Mouse (Mus musculus): ENCODE results near the gene Nell2. TPM values are rescaled to one million over a fixed set of nuclear protein-coding genes. Genes with fewer than 3 reads are reported as not detected.
A peak's percentile ranks its signal among the peaks of the same experiment; 100 is the strongest.

The Nell2 gene
- polyA plus RNA-seq, 1 experiment from 2014 or later: 4.2 TPM

DNA sequence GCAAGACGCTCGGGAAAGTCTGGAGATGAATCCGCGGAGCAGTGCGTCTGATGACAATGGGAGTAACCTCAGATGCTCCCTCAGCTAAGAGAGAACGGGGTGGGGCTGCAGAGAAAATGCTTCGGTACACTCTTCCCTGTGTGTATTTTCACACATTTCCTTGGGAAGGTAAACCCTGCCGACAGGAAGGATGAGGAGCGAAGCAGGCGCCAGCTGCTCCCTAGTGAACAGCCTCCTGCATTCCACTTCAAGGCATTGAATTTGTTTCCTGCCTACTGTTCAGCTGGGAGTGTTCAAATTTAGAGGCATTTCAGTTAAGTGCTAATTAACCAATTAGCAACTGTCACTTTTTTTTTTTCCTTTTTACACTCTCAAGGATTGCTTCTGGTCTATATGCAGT, 342.1 kb downstream of the Nell2 start:
- no peak overlapping the region for H3K4me2 ChIP-seq (ENCODE audit: low read depth, severe bottlenecking)
- WGBS: 58% methylated on average over 10 of the region's 10 CpGs
- H3K9me3 ChIP-seq (ENCODE audit: control insufficient read depth, low read length): no peaks in the 10 kb centered on the region
- no peaks in the 10 kb centered on the region for H3K36me3 ChIP-seq (ENCODE audit: control insufficient read depth, insufficient read depth, low read length)
- no peak overlapping the region for H3K27ac ChIP-seq (replicated peaks; ENCODE audit: low read depth, low read length)
- no peaks in the 10 kb centered on the region for H3K4me1 ChIP-seq (ENCODE audit: control insufficient read depth, insufficient read depth, low read length)
- H3K9ac ChIP-seq (ENCODE audit: low read length): no peak overlapping the region
- no peaks in the 10 kb centered on the region; the same call in 1 of the 2 replicates for H3K27me3 ChIP-seq (ENCODE audit: control insufficient read depth, insufficient read depth, low read length)
- H3K4me3 ChIP-seq (ENCODE audit: low read depth, low read length): no peak overlapping the region
- ATAC-seq (ENCODE audit: insufficient number of reproducible peaks, low FRiP score, low TSS enrichment, low read depth) (no peak), DNase-seq (ENCODE audit: low spot score) (no peak)

DNA sequence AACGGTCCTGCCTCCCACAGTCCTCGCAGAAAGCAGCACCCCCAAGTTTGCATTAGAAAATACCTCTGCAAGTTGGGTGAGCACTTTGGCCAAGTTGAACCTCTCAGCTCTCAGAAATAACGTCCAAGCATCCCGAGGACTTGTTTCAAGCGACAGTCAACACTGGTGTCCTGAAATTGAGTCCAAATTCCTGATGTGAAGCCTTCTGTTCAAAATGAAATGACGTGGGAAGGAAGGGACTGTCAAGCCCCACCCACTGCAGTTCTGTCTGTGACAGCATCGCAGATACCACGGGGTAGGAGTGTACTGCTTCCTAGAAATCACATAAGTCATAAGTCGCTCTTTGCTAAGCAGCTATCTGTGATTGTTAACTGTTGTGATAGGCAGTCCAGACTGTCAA, 342.9 kb downstream of the Nell2 start:
- Histone ChIP-seq H3K9ac (ENCODE audit: low read length) (no peak overlapping the region), H3K4me3 (ENCODE audit: low read depth, low read length) (no peak overlapping the region), H3K27me3 (ENCODE audit: control insufficient read depth, insufficient read depth, low read length) (no peaks in the 10 kb centered on the region; the same call in 1 of the 2 replicates), H3K9me3 (ENCODE audit: control insufficient read depth, low read length) (no peaks in the 10 kb centered on the region), H3K27ac (replicated peaks; ENCODE audit: low read depth, low read length) (no peak overlapping the region), H3K4me2 (ENCODE audit: low read depth, severe bottlenecking) (no peak overlapping the region), H3K36me3 (ENCODE audit: control insufficient read depth, insufficient read depth, low read length) (no peaks in the 10 kb centered on the region), H3K4me1 (ENCODE audit: control insufficient read depth, insufficient read depth, low read length) (no peaks in the 10 kb centered on the region)
- no peak for ATAC-seq (ENCODE audit: insufficient number of reproducible peaks, low FRiP score, low TSS enrichment, low read depth)
- WGBS: 67% methylated on average over 9 of the region's 9 CpGs
- DNase-seq (ENCODE audit: low spot score): no peak

DNA sequence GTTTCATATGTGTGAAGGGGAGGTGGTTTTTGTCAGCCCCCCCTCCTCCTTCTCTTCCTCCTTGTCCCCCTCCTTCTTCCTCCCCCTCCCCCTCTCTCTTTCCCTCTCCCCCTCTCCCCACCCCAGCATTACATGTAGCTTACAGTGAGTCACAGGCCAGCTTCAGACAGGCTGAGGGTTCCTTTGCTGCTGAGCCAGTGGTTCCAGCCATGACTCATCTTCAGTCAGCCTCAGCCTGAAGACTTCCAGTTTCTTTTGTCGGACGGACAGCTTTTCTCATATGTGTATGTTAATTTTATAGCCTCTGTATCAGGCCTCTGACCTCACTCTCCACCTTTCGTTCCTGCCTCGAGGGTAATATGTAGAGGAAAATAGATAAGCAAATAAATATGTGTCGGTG, 344.9 kb downstream of the Nell2 start:
- Histone ChIP-seq H3K27me3 (ENCODE audit: control insufficient read depth, insufficient read depth, low read length) (no peaks in the 10 kb centered on the region; the same call in 1 of the 2 replicates), H3K4me2 (ENCODE audit: low read depth, severe bottlenecking) (no peak overlapping the region), H3K9ac (ENCODE audit: low read length) (no peak overlapping the region), H3K4me1 (ENCODE audit: control insufficient read depth, insufficient read depth, low read length) (no peaks in the 10 kb centered on the region), H3K36me3 (ENCODE audit: control insufficient read depth, insufficient read depth, low read length) (no peaks in the 10 kb centered on the region), H3K9me3 (ENCODE audit: control insufficient read depth, low read length) (no peaks in the 10 kb centered on the region), H3K27ac (replicated peaks; ENCODE audit: low read depth, low read length) (no peak overlapping the region), H3K4me3 (ENCODE audit: low read depth, low read length) (no peak overlapping the region)
- 90% methylated on average over 5 of the region's 5 CpGs for WGBS
- no peak for DNase-seq (ENCODE audit: low spot score)
- no peak for ATAC-seq (ENCODE audit: insufficient number of reproducible peaks, low FRiP score, low TSS enrichment, low read depth)

DNA sequence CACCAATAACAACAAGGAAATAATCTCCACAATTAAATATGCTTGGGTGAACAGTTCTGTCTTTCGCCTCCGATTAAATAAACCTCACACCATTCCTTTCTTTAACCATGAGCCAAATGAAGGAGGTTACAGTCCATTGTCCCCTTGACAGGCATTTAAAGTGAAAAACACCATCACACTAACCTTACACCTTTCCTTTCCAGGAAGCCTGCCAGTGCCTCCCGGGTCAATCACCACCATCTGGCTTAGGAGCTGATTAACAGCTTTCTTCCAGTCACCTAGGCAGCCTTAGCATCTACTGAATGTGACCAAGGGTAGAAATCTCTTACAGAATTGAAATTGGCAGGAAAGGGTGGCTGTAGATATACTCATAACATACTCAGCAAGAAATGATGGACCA, 371.5 kb downstream of the Nell2 start:
- Histone ChIP-seq H3K27me3 (ENCODE audit: control insufficient read depth, insufficient read depth, low read length) (no peaks in the 10 kb centered on the region), H3K4me2 (ENCODE audit: low read depth, severe bottlenecking) (no peak overlapping the region), H3K27ac (replicated peaks; ENCODE audit: low read depth, low read length) (no peak overlapping the region), H3K4me1 (ENCODE audit: control insufficient read depth, insufficient read depth, low read length) (no peaks in the 10 kb centered on the region), H3K36me3 (ENCODE audit: control insufficient read depth, insufficient read depth, low read length) (no peaks in the 10 kb centered on the region), H3K9me3 (ENCODE audit: control insufficient read depth, low read length) (no peaks in the 10 kb centered on the region), H3K4me3 (ENCODE audit: low read depth, low read length) (no peak overlapping the region), H3K9ac (ENCODE audit: low read length) (no peak overlapping the region)
- ATAC-seq (ENCODE audit: insufficient number of reproducible peaks, low FRiP score, low TSS enrichment, low read depth) (no peak), DNase-seq (ENCODE audit: low spot score) (peak; percentile 29)
- 21% methylated on average over 3 of the region's 3 CpGs for WGBS

DNA sequence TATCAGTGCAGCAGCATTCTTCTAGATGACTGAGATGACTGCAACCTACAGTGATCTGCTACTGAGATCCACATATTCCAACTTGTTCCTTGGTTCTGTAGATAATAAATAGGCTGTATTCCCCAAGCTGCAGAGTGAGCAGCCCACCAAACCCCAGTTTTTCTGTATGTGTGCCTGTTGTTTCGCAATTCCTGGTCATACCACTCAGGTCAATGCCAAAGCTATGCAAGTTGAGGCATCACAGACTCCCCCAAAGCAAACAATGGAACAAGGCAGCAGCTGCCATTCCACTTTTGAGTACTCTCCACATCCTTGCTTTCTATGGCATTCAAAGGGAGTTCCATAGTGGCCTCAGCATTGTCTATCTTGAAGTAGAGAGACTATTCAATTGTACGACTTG, 383.2 kb downstream of the Nell2 start:
- WGBS: 87% methylated on average over 2 of the region's 2 CpGs
- ATAC-seq (ENCODE audit: insufficient number of reproducible peaks, low FRiP score, low TSS enrichment, low read depth): no peak

DNA sequence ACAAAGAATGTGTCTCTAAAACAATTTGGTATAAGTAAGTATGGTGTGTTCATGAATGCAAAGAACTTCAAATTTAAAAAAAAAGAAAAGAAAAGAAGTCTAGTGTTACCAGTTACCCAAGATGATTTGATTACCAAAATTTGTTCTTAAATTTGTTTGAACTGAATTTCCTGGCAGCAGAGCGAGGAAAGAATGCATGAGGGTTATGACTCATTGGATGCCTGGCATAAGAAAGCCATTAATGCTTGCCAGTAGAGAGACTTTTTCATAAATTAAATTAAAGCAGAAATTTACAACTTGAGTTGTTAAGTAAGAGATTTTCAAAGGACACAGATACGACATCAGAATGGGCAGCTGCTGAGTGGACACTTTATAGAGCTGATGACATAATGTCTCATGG, 384.2 kb downstream of the Nell2 start:
- 60% methylated on average over 2 of the region's 2 CpGs for WGBS
- H3K4me2 ChIP-seq (ENCODE audit: low read depth, severe bottlenecking): no peak overlapping the region
- no peak overlapping the region for H3K27ac ChIP-seq (replicated peaks; ENCODE audit: low read depth, low read length)
- no peaks in the 10 kb centered on the region for H3K4me1 ChIP-seq (ENCODE audit: control insufficient read depth, insufficient read depth, low read length)
- no peaks in the 10 kb centered on the region for H3K9me3 ChIP-seq (ENCODE audit: control insufficient read depth, low read length)
- no peak for DNase-seq (ENCODE audit: low spot score)
- ATAC-seq (ENCODE audit: insufficient number of reproducible peaks, low FRiP score, low TSS enrichment, low read depth): no peak
- H3K36me3 ChIP-seq (ENCODE audit: control insufficient read depth, insufficient read depth, low read length): no peaks in the 10 kb centered on the region
- no peak overlapping the region for H3K9ac ChIP-seq (ENCODE audit: low read length)
- no peak overlapping the region for H3K4me3 ChIP-seq (ENCODE audit: low read depth, low read length)
- H3K27me3 ChIP-seq (ENCODE audit: control insufficient read depth, insufficient read depth, low read length): no peaks in the 10 kb centered on the region

More for the DNA sequence above, 383.2 kb downstream of the Nell2 start:
- no peak for DNase-seq (ENCODE audit: low spot score)
- no peaks in the 10 kb centered on the region for H3K9me3 ChIP-seq (ENCODE audit: control insufficient read depth, low read length)
- H3K4me3 ChIP-seq (ENCODE audit: low read depth, low read length): no peak overlapping the region
- no peak overlapping the region for H3K27ac ChIP-seq (replicated peaks; ENCODE audit: low read depth, low read length)
- no peaks in the 10 kb centered on the region for H3K4me1 ChIP-seq (ENCODE audit: control insufficient read depth, insufficient read depth, low read length)
- no peaks in the 10 kb centered on the region for H3K36me3 ChIP-seq (ENCODE audit: control insufficient read depth, insufficient read depth, low read length)
- H3K27me3 ChIP-seq (ENCODE audit: control insufficient read depth, insufficient read depth, low read length): no peaks in the 10 kb centered on the region
- no peak overlapping the region for H3K9ac ChIP-seq (ENCODE audit: low read length)
- no peak overlapping the region for H3K4me2 ChIP-seq (ENCODE audit: low read depth, severe bottlenecking)

DNA sequence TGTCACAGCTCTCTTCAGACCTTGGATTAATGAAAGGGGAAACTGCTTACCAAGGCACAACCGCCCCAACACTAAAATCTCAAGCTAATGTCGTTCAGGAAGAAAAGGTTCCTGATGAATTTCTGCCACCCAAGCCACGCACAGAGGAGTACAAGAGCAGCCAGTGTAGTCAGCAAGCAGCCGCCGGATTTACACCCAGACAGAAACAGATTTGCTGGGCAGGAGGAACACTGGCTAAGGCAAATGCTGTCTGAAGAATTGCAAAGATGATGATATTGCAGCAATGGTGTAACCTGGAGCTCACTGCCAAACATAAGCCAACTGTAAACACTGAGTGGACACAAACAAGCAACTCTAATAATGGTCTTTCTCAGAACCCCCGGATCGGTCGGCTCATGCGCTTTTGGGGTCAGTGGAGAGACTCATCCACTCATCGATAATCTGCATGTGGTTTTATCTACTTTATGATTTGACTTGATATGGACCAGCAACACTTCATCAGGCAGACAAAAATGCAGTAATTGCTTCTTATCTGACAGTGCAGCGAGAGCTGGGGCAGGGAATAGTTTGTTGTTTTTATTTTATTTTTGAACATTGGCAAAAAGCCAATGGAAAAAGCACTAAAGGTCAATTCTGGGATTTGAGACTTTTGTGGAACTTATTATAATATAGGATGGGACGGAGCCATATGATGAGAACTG, 389.5 kb downstream of the Nell2 start:
- no peak overlapping the region for H3K27ac ChIP-seq (replicated peaks; ENCODE audit: low read depth, low read length)
- H3K9ac ChIP-seq (ENCODE audit: low read length): no peak overlapping the region
- H3K36me3 ChIP-seq (ENCODE audit: control insufficient read depth, insufficient read depth, low read length): no peaks in the 10 kb centered on the region
- no peak overlapping the region for H3K4me3 ChIP-seq (ENCODE audit: low read depth, low read length)
- ATAC-seq (ENCODE audit: insufficient number of reproducible peaks, low FRiP score, low TSS enrichment, low read depth) (no peak), DNase-seq (ENCODE audit: low spot score) (no peak)
- no peaks in the 10 kb centered on the region for H3K4me1 ChIP-seq (ENCODE audit: control insufficient read depth, insufficient read depth, low read length)
- no peaks in the 10 kb centered on the region for H3K9me3 ChIP-seq (ENCODE audit: control insufficient read depth, low read length)
- no peaks in the 10 kb centered on the region for H3K27me3 ChIP-seq (ENCODE audit: control insufficient read depth, insufficient read depth, low read length)
- no peak overlapping the region for H3K4me2 ChIP-seq (ENCODE audit: low read depth, severe bottlenecking)
- 82% methylated on average over 12 of the region's 12 CpGs for WGBS

DNA sequence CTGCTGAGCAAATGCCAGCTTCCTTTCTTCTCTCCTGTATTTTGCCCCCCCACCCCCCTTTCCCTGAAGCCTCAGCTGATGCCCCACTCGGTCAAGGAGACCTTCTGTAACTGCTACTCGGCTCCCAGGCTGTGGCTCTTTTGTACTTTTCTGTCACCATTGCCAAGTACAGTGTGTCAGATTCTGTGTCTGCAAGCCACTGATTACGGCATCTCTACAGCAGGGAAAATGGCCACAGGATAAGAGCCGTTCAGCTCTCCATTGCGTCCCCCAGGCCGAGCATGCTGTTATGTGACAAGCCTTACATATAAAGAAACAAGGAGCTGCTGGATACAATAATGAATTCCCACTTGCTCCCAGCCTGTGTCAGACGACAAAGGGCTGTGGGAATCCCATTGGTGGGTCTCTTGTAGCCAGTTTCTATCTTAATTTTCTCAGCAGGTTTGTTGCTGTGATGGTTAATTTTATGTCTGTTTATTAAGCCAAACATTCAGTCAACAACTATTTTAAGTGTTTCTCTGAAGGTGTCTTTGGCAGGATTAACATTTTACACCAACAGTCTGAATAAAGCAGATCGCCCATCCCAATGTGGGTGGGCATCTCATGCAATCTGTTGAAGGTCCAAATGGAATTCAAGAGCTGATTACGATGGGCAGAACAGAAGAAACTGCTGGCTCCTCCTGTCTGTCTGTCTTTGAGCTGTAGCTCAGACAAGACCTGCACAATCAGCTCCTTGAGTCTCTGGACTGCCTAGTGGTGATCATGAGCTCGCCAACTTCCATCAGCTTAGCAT, 391.1 kb downstream of the Nell2 start:
- no peaks in the 10 kb centered on the region for H3K9me3 ChIP-seq (ENCODE audit: control insufficient read depth, low read length)
- no peaks in the 10 kb centered on the region for H3K27me3 ChIP-seq (ENCODE audit: control insufficient read depth, insufficient read depth, low read length)
- DNase-seq (ENCODE audit: low spot score): no peak
- no peak overlapping the region for H3K4me2 ChIP-seq (ENCODE audit: low read depth, severe bottlenecking)
- WGBS: 80% methylated on average over 10 of the region's 10 CpGs
- H3K9ac ChIP-seq (ENCODE audit: low read length): no peak overlapping the region
- no peak overlapping the region for H3K27ac ChIP-seq (replicated peaks; ENCODE audit: low read depth, low read length)
- no peaks in the 10 kb centered on the region for H3K36me3 ChIP-seq (ENCODE audit: control insufficient read depth, insufficient read depth, low read length)
- no peaks in the 10 kb centered on the region for H3K4me1 ChIP-seq (ENCODE audit: control insufficient read depth, insufficient read depth, low read length)
- ATAC-seq (ENCODE audit: insufficient number of reproducible peaks, low FRiP score, low TSS enrichment, low read depth): no peak
- no peak overlapping the region for H3K4me3 ChIP-seq (ENCODE audit: low read depth, low read length)

All from limb, embryonic 11.5 days (tissue).